Mouse (Mus musculus): ENCODE data around the gene Nfib.

GRCm38 (mm10) chr4:82638251-82638650 is 67.3 kb downstream of the Nfib start:
- no peak for TF ChIP-seq USF1 (IDR thresholded peaks at IDR 0.05; ENCODE audit: low read depth)
- TF ChIP-seq POLR2A (IDR thresholded peaks at IDR 0.05; ENCODE audit: insufficient read length, low read depth) = no peak
- TF ChIP-seq MAX (IDR thresholded peaks at IDR 0.05; ENCODE audit: low read depth) = no peak
- TF ChIP-seq E2F4 (IDR thresholded peaks at IDR 0.05; ENCODE audit: insufficient read depth) = no peak
- TF ChIP-seq CEBPB (IDR thresholded peaks at IDR 0.05; ENCODE audit: insufficient read depth, poor library complexity, severe bottlenecking) = no peak
- no peak for TF ChIP-seq MYOD1 (IDR thresholded peaks at IDR 0.05; ENCODE audit: control insufficient read depth in 1 of 3, insufficient read length in 2 of 3, low read depth in 2 of 3)
- no peak for TF ChIP-seq SRF (IDR thresholded peaks at IDR 0.05; ENCODE audit: control insufficient read depth, insufficient read length, low read depth)
- no peak for TF ChIP-seq MYOG (IDR thresholded peaks at IDR 0.05; ENCODE audit: control insufficient read depth in 1 of 3, insufficient read depth in 1 of 3, insufficient read length in 2 of 3, low read depth in 2 of 3)
- TF ChIP-seq TCF3 (IDR thresholded peaks at IDR 0.05; ENCODE audit: insufficient read length, low read depth) = no peak
- TF ChIP-seq REST (IDR thresholded peaks at IDR 0.05; ENCODE audit: insufficient read depth, insufficient read length) = no peak
- TF ChIP-seq TCF12 (IDR thresholded peaks at IDR 0.05; ENCODE audit: insufficient read depth, poor library complexity, severe bottlenecking) = no peak

All from myocyte (in vitro differentiated cells).